Mouse (Mus musculus): Measurements from ENCODE around the gene Cluap1. TPM values are rescaled to one million over a fixed set of nuclear protein-coding genes. Genes with fewer than 3 reads are reported as not detected.

Cluap1 gene
- total RNA-seq (2014; rRNA removed) (11.8 and 14.4 TPM in 2 replicates), polyA plus RNA-seq (2015; fragmentation: Nextera tagmentation; extraction: Ambion mirVana) (42.3 and 42.6 TPM in 2 replicates)

GRCm38 (mm10) chr16:3908537-3909111, at the start of gene Cluap1, which contains the start of gene 1700037C18Rik:
Cluap1 (plus strand) TSS chr16:3908801.
1700037C18Rik (minus strand) TSS chr16:3908689.
- Histone ChIP-seq H3K4me2 (ENCODE audit: low read depth, low read length) (peak within 1 kb of the TSS; percentile 74), H3K9me3 (ENCODE audit: low read length) (no peaks in the 10 kb centered on the region), H3K36me3 (ENCODE audit: insufficient read depth, low read length) (peaks cover 25% of the 10 kb centered on the region), H3K4me1 (ENCODE audit: insufficient read depth, low read length) (peaks cover 5% of the 10 kb centered on the region), H3K9ac (replicated peaks; ENCODE audit: low read length) (peak within 1 kb of the TSS; percentile 67), H3K27me3 (ENCODE audit: insufficient read depth, low read length) (no peaks in the 10 kb centered on the region), H3K27ac (peak within 1 kb of the TSS; percentile 82), H3K4me3 (ENCODE audit: low read length) (peak within 1 kb of the TSS; percentile 66)
- WGBS: under 1% methylated on average over 33 of the region's 33 CpGs
- TF ChIP-seq CTCF (IDR thresholded peaks at IDR 0.05; ENCODE audit: low read depth): peak; percentile 89
- peak; percentile 97 for DNase-seq (ENCODE audit: low spot score)
- ATAC-seq: peak; percentile 97

- 95% methylated on average over 4 of the region's 4 CpGs for WGBS
- TF ChIP-seq CTCF (IDR thresholded peaks at IDR 0.05; ENCODE audit: low read depth): no peak
- no peaks in the 10 kb centered on the region for H3K27me3 ChIP-seq (ENCODE audit: insufficient read depth, low read length)
- no peaks in the 10 kb centered on the region for H3K4me1 ChIP-seq (ENCODE audit: insufficient read depth, low read length)
- H3K4me2 ChIP-seq (ENCODE audit: low read depth, low read length): no peak overlapping the region
- H3K4me3 ChIP-seq (ENCODE audit: low read length): no peak overlapping the region
- ATAC-seq (no peak), DNase-seq (ENCODE audit: low spot score) (no peak)
- peaks cover 9% of the 10 kb centered on the region; the same call in 1 of the 2 replicates for H3K36me3 ChIP-seq (ENCODE audit: insufficient read depth, low read length)
- H3K27ac ChIP-seq: no peak overlapping the region
- H3K9me3 ChIP-seq (ENCODE audit: low read length): no peaks in the 10 kb centered on the region
- no peak overlapping the region for H3K9ac ChIP-seq (replicated peaks; ENCODE audit: low read length)
Observed at GRCm38 (mm10) chr16:3859254-3859653, 49.3 kb upstream of the Cluap1 start.

- Histone ChIP-seq H3K4me3 (ENCODE audit: low read length) (peak overlapping the region; percentile 49), H3K27me3 (ENCODE audit: insufficient read depth, low read length) (no peaks in the 10 kb centered on the region), H3K4me1 (ENCODE audit: insufficient read depth, low read length) (no peaks in the 10 kb centered on the region), H3K4me2 (ENCODE audit: low read depth, low read length) (peak overlapping the region; percentile 95), H3K9ac (replicated peaks; ENCODE audit: low read length) (peak overlapping the region; percentile 52), H3K9me3 (ENCODE audit: low read length) (no peaks in the 10 kb centered on the region), H3K36me3 (ENCODE audit: insufficient read depth, low read length) (no peaks in the 10 kb centered on the region), H3K27ac (peak overlapping the region; percentile 56; the same call in 1 of the 2 replicates)
- no peak for DNase-seq (ENCODE audit: low spot score)
- ATAC-seq: no peak; the same call in 1 of the 2 replicates
- under 1% methylated on average over 16 of the region's 16 CpGs for WGBS
- TF ChIP-seq CTCF (IDR thresholded peaks at IDR 0.05; ENCODE audit: low read depth): no peak
Observed at GRCm38 (mm10) chr16:3871815-3872214, 36.8 kb upstream of the Cluap1 start.

- Histone ChIP-seq H3K27ac (peak within 1 kb of the TSS; percentile 62; the same call in 1 of the 2 replicates), H3K4me3 (ENCODE audit: low read length) (peak within 1 kb of the TSS; percentile 49), H3K27me3 (ENCODE audit: insufficient read depth, low read length) (no peaks in the 10 kb centered on the region), H3K36me3 (ENCODE audit: insufficient read depth, low read length) (no peaks in the 10 kb centered on the region), H3K4me2 (ENCODE audit: low read depth, low read length) (peak within 1 kb of the TSS; percentile 95), H3K9ac (replicated peaks; ENCODE audit: low read length) (peak within 1 kb of the TSS; percentile 52), H3K9me3 (ENCODE audit: low read length) (no peaks in the 10 kb centered on the region), H3K4me1 (ENCODE audit: insufficient read depth, low read length) (no peaks in the 10 kb centered on the region)
- WGBS: 5% methylated on average over 47 of the region's 47 CpGs
- ATAC-seq: peak; percentile 99
- peak; percentile 95 for DNase-seq (ENCODE audit: low spot score)
- TF ChIP-seq CTCF (IDR thresholded peaks at IDR 0.05; ENCODE audit: low read depth): peak; percentile 7; the same call in 1 of the 2 replicates
Observed at GRCm38 (mm10) chr16:3872216-3873047, 36.2 kb upstream of the Cluap1 start, which contains the start of gene Naa60. Naa60 (plus strand) TSS chr16:3872375.

GRCm38 (mm10) chr16:3876346-3876745, 32.3 kb upstream of the Cluap1 start:
- Histone ChIP-seq H3K36me3 (ENCODE audit: insufficient read depth, low read length) (no peaks in the 10 kb centered on the region), H3K9ac (replicated peaks; ENCODE audit: low read length) (no peak overlapping the region), H3K27ac (no peak overlapping the region), H3K4me2 (ENCODE audit: low read depth, low read length) (no peak overlapping the region), H3K9me3 (ENCODE audit: low read length) (no peaks in the 10 kb centered on the region), H3K4me1 (ENCODE audit: insufficient read depth, low read length) (no peaks in the 10 kb centered on the region), H3K4me3 (ENCODE audit: low read length) (no peak overlapping the region), H3K27me3 (ENCODE audit: insufficient read depth, low read length) (no peaks in the 10 kb centered on the region)
- TF ChIP-seq CTCF (IDR thresholded peaks at IDR 0.05; ENCODE audit: low read depth): no peak
- no peak for DNase-seq (ENCODE audit: low spot score)
- no peak for ATAC-seq
- WGBS: 94% methylated on average over 4 of the region's 4 CpGs

GRCm38 (mm10) chr16:3884201-3885064, 24.2 kb upstream of the Cluap1 start, which contains the start of the genes Zfp597 and Gm20695:
Zfp597 (minus strand) TSS chr16:3884561.
Gm20695 (plus strand) TSS chr16:3884648.
- Histone ChIP-seq H3K4me1 (ENCODE audit: insufficient read depth, low read length) (peaks cover 11% of the 10 kb centered on the region), H3K9ac (replicated peaks; ENCODE audit: low read length) (peak within 1 kb of the TSS; percentile 90), H3K4me3 (ENCODE audit: low read length) (peak within 1 kb of the TSS; percentile 99), H3K27me3 (ENCODE audit: insufficient read depth, low read length) (no peaks in the 10 kb centered on the region), H3K9me3 (ENCODE audit: low read length) (no peaks in the 10 kb centered on the region), H3K27ac (peak within 1 kb of the TSS; percentile 97), H3K4me2 (ENCODE audit: low read depth, low read length) (peak within 1 kb of the TSS; percentile 77), H3K36me3 (ENCODE audit: insufficient read depth, low read length) (no peaks in the 10 kb centered on the region)
- TF ChIP-seq CTCF (IDR thresholded peaks at IDR 0.05; ENCODE audit: low read depth): peak; percentile 34; the same call in 1 of the 2 replicates
- WGBS: under 1% methylated on average over 88 of the region's 88 CpGs
- DNase-seq (ENCODE audit: low spot score): peak; percentile 97
- ATAC-seq: peak; percentile 99

Data from hindbrain, postnatal 0 days (tissue).